ENCODE assay signal across 9 mouse cellular contexts in genomic region chr3:151716246-151716645, GRCm38 (mm10). TPM values are rescaled to one million over a fixed set of nuclear protein-coding genes. Genes with fewer than 3 reads are reported as not detected.
DNase-seq lines count a peak whose midpoint lies in the region; ATAC-seq and TF ChIP-seq lines count a peak whose summit lies in the region.
"Had no signal": no experiment of that assay in that cellular context is flagged by ENCODE, and none has a peak within 500 bp of the region (broad histone marks: within the 10 kb centered on the region; RNA-seq: fewer than 3 reads in every experiment).

No protein-coding gene starts in this region.

- H3K4me1 ChIP-seq in limb, embryonic 11.5 days (ENCODE audit: control insufficient read depth, insufficient read depth, low read length), result no peaks in the 10 kb centered on the region
- no peaks in the 10 kb centered on the region for H3K4me1 ChIP-seq in limb, embryonic 10.5 days
- H3K4me1 ChIP-seq in intestine, embryonic 16.5 days (ENCODE audit: control insufficient read depth, insufficient read depth, low read length), result no peaks in the 10 kb centered on the region
- no peaks in the 10 kb centered on the region for H3K4me1 ChIP-seq in midbrain, postnatal 0 days (ENCODE audit: insufficient read depth, low read length)

- H3K36me3 ChIP-seq in limb, embryonic 11.5 days (ENCODE audit: control insufficient read depth, insufficient read depth, low read length), result no peaks in the 10 kb centered on the region
- no peaks in the 10 kb centered on the region for H3K36me3 ChIP-seq in limb, embryonic 10.5 days
- no peaks in the 10 kb centered on the region for H3K36me3 ChIP-seq in intestine, embryonic 16.5 days (ENCODE audit: control insufficient read depth, insufficient read depth, low read length)
- H3K36me3 ChIP-seq in midbrain, postnatal 0 days (ENCODE audit: insufficient read depth, low read length), result no peaks in the 10 kb centered on the region

- H3K4me3 ChIP-seq in limb, embryonic 11.5 days (ENCODE audit: low read depth, low read length), result no peak overlapping the region
- H3K4me3 ChIP-seq in limb, embryonic 10.5 days, result no peak overlapping the region
- no peak overlapping the region for H3K4me3 ChIP-seq in intestine, embryonic 16.5 days (ENCODE audit: low read length)
- H3K4me3 ChIP-seq in midbrain, postnatal 0 days (ENCODE audit: low read depth, low read length), result no peak overlapping the region

- no peak overlapping the region for H3K27ac ChIP-seq in limb, embryonic 11.5 days (replicated peaks; ENCODE audit: low read depth, low read length)
- no peak overlapping the region for H3K27ac ChIP-seq in limb, embryonic 10.5 days
- H3K27ac ChIP-seq in intestine, embryonic 16.5 days (ENCODE audit: low read length), result no peak overlapping the region
- no peak overlapping the region for H3K27ac ChIP-seq in midbrain, postnatal 0 days (ENCODE audit: low read depth, low read length)

- H3K27me3 ChIP-seq in limb, embryonic 11.5 days (ENCODE audit: control insufficient read depth, insufficient read depth, low read length), result no peaks in the 10 kb centered on the region
- H3K27me3 ChIP-seq in limb, embryonic 10.5 days (ENCODE audit: low read depth, poor library complexity, severe bottlenecking), result no peaks in the 10 kb centered on the region
- H3K27me3 ChIP-seq in intestine, embryonic 16.5 days (replicated peaks; ENCODE audit: control insufficient read depth, insufficient read depth, low read length), result no peaks in the 10 kb centered on the region
- H3K27me3 ChIP-seq in midbrain, postnatal 0 days (ENCODE audit: insufficient read depth, low read length), result no peaks in the 10 kb centered on the region

- no peak overlapping the region for H3K9ac ChIP-seq in limb, embryonic 11.5 days (ENCODE audit: low read length)
- H3K9ac ChIP-seq in intestine, embryonic 16.5 days (ENCODE audit: low read depth, low read length), result no peak overlapping the region
- no peak overlapping the region for H3K9ac ChIP-seq in midbrain, postnatal 0 days (replicated peaks; ENCODE audit: low read length, poor library complexity, severe bottlenecking)

- 41% methylated on average over 1 of the region's 1 CpGs for WGBS in limb, embryonic 11.5 days
- WGBS in limb, embryonic 10.5 days, result 45% methylated on average over 1 of the region's 1 CpGs
- 32% methylated on average over 1 of the region's 1 CpGs for WGBS in intestine, embryonic 16.5 days
- 38% methylated on average over 1 of the region's 1 CpGs for WGBS in midbrain, postnatal 0 days

- H3K9me3 ChIP-seq in limb, embryonic 11.5 days (ENCODE audit: control insufficient read depth, low read length), result no peaks in the 10 kb centered on the region
- H3K9me3 ChIP-seq in limb, embryonic 10.5 days (replicated peaks), result no peaks in the 10 kb centered on the region
- H3K9me3 ChIP-seq in intestine, embryonic 16.5 days (ENCODE audit: control insufficient read depth, low read length), result no peaks in the 10 kb centered on the region
- no peaks in the 10 kb centered on the region for H3K9me3 ChIP-seq in midbrain, postnatal 0 days (ENCODE audit: low read length)

- peak; percentile 70 for ATAC-seq in cerebellum, adult (ENCODE audit: insufficient number of reproducible peaks, low FRiP score, low TSS enrichment)
- ATAC-seq in limb, embryonic 11.5 days (ENCODE audit: insufficient number of reproducible peaks, low FRiP score, low TSS enrichment, low read depth), result peak; percentile 39; the same call in 1 of the 2 replicates
- peak; percentile 13; the same call in 1 of the 2 replicates for ATAC-seq in intestine, embryonic 16.5 days
- peak; percentile 63; the same call in 1 of the 2 replicates for ATAC-seq in midbrain, postnatal 0 days (ENCODE audit: low FRiP score)

- TF ChIP-seq CTCF in midbrain, postnatal 0 days (IDR thresholded peaks at IDR 0.05), result peak; percentile 89

- DNase-seq in cerebellum, adult 9-11 months, result no peak
- DNase-seq in limb, embryonic 11.5 days (ENCODE audit: low spot score), result no peak
- no peak for DNase-seq in limb, embryonic 10.5 days (ENCODE audit: low spot score)
- DNase-seq in cerebellum, adult 9-10 months, result peak; percentile 31
- DNase-seq in midbrain, postnatal 0 days (ENCODE audit: low spot score), result peak; percentile 85
- DNase-seq in spleen, postnatal 10 days (ENCODE audit: low spot score in 2 of 2), result no peak

- no peak overlapping the region for H3K4me2 ChIP-seq in limb, embryonic 11.5 days (ENCODE audit: low read depth, severe bottlenecking)
- H3K4me2 ChIP-seq in intestine, embryonic 16.5 days (ENCODE audit: low read depth, low read length), result no peak overlapping the region
- H3K4me2 ChIP-seq in midbrain, postnatal 0 days (ENCODE audit: low read depth, low read length, poor library complexity, severe bottlenecking), result no peak overlapping the region

RNA-seq across cellular contexts. Expression of gene Ifi44, which starts 33.5 kb away (rescaled TPM):
- 0.21 TPM in 1 of 2 replicates, not detected in the other for polyA plus RNA-seq in limb, embryonic 11.5 days (2014; fragmentation: Nextera tagmentation; extraction: Ambion mirVana)
- not detected in 2 replicates for polyA plus RNA-seq in limb, embryonic 10.5 days (2016; fragmentation: Nextera tagmentation; extraction: Ambion mirVana)
- polyA plus RNA-seq in intestine, embryonic 16.5 days (2015; fragmentation: Nextera tagmentation; extraction: Ambion mirVana), result 0.33 and 0.38 TPM in 2 replicates
- 2.0 and 2.2 TPM in 2 replicates for total RNA-seq in midbrain, postnatal 0 days (2014; rRNA removed)
- 0.87 and 0.96 TPM in 2 replicates for polyA plus RNA-seq in midbrain, postnatal 0 days (2015; fragmentation: Nextera tagmentation; extraction: Ambion mirVana)

RNA-seq across cellular contexts. Expression of gene Ifi44l, which starts 46.4 kb away (rescaled TPM):
- not detected in 2 replicates for polyA plus RNA-seq in limb, embryonic 11.5 days (2014; fragmentation: Nextera tagmentation; extraction: Ambion mirVana)
- polyA plus RNA-seq in limb, embryonic 10.5 days (2016; fragmentation: Nextera tagmentation; extraction: Ambion mirVana), result not detected in 2 replicates
- polyA plus RNA-seq in intestine, embryonic 16.5 days (2015; fragmentation: Nextera tagmentation; extraction: Ambion mirVana), result not detected in 2 replicates
- not detected in 2 replicates for total RNA-seq in midbrain, postnatal 0 days (2014; rRNA removed)
- polyA plus RNA-seq in midbrain, postnatal 0 days (2015; fragmentation: Nextera tagmentation; extraction: Ambion mirVana), result not detected in 2 replicates
- polyA plus RNA-seq: heart, embryonic 14.5 days had no signal

Comparison
In these comparisons a context has a peak if more than half of its experiments do, and no peak if none do; other contexts are left out.
1. DNase-seq: peak in cerebellum, adult 9-10 months (single experiment) and midbrain, postnatal 0 days (single experiment); none in cerebellum, adult 9-11 months (single experiment), limb, embryonic 11.5 days (single experiment), limb, embryonic 10.5 days (single experiment) and spleen, postnatal 10 days (0 of 2).
2. ATAC-seq: peak in every context shown above with its lines; median percentile 70 in cerebellum, adult; 63 in midbrain, postnatal 0 days; 39 in limb, embryonic 11.5 days; 13 in intestine, embryonic 16.5 days.